Mouse (Mus musculus): ENCODE results near the gene Ccdc65. TPM values are rescaled to one million over a fixed set of nuclear protein-coding genes. Genes with fewer than 3 reads are reported as not detected.

The Ccdc65 gene
- polyA plus RNA-seq, 1 experiment from 2014 or later, result 0.57 TPM

DNA sequence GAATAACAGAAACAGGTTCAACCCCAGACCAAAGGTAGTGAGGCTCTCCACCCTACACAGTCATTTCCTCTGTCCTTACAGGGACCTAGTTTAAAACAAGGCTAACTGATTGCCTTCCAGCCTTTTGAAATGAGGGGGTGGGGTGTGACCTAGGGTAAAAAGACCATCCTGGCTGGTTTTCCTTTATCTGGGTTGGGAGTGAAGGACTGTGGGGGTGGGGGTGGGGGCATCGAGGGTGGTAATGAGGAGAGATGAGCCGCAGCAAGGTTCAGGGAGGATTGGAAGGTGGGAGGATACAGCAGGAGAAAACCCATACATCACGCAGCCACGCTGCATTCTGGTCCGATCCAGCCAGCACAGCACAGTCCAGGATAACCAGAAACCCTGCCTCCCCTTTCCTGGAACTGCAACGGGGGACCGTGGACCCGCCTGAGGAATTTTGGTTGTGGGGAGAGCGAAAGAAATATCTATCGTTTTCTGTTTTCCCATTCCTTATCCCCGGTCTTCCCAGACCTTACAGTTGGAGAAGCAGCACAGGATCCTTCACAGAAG lies 32.9 kb upstream of the Ccdc65 start:
- no peak overlapping the region for H3K9ac ChIP-seq (ENCODE audit: low read length)
- no peak for DNase-seq (ENCODE audit: low spot score)
- ATAC-seq (replicated peaks; ENCODE audit: low FRiP score, low TSS enrichment, low read depth), result no peak
- WGBS, result 29% methylated on average over 11 of the region's 11 CpGs
- H3K4me1 ChIP-seq (replicated peaks; ENCODE audit: control insufficient read depth, insufficient read depth, low read length), result 0 out of 2 replicates have a peak, but pooled peaks cover 2% of the 10 kb centered on the region
- no peaks in the 10 kb centered on the region for H3K36me3 ChIP-seq (ENCODE audit: control insufficient read depth, insufficient read depth, low read length)
- H3K4me3 ChIP-seq (ENCODE audit: low read depth, low read length), result no peak overlapping the region
- H3K4me2 ChIP-seq (ENCODE audit: low read length), result no peak overlapping the region
- peaks cover 38% of the 10 kb centered on the region for H3K27me3 ChIP-seq (replicated peaks; ENCODE audit: control insufficient read depth, insufficient read depth, low read length)
- no peak overlapping the region for H3K27ac ChIP-seq (ENCODE audit: low read depth)
- no peaks in the 10 kb centered on the region for H3K9me3 ChIP-seq (ENCODE audit: control insufficient read depth, low read length)

- WGBS, result 5% methylated on average over 14 of the region's 14 CpGs
- Histone ChIP-seq H3K9me3 (ENCODE audit: control insufficient read depth, low read length) (no peaks in the 10 kb centered on the region), H3K4me2 (ENCODE audit: low read length) (no peak overlapping the region), H3K4me3 (ENCODE audit: low read depth, low read length) (no peak overlapping the region), H3K9ac (ENCODE audit: low read length) (no peak overlapping the region), H3K4me1 (replicated peaks; ENCODE audit: control insufficient read depth, insufficient read depth, low read length) (0 out of 2 replicates have a peak, but pooled peaks cover 2% of the 10 kb centered on the region), H3K27ac (ENCODE audit: low read depth) (no peak overlapping the region), H3K27me3 (replicated peaks; ENCODE audit: control insufficient read depth, insufficient read depth, low read length) (peaks cover 38% of the 10 kb centered on the region), H3K36me3 (ENCODE audit: control insufficient read depth, insufficient read depth, low read length) (no peaks in the 10 kb centered on the region)
- no peak for ATAC-seq (replicated peaks; ENCODE audit: low FRiP score, low TSS enrichment, low read depth)
- no peak for DNase-seq (ENCODE audit: low spot score)
These were observed 32.3 kb upstream of the Ccdc65 start for GRCm38 (mm10) chr15:98675634-98676250.

DNA sequence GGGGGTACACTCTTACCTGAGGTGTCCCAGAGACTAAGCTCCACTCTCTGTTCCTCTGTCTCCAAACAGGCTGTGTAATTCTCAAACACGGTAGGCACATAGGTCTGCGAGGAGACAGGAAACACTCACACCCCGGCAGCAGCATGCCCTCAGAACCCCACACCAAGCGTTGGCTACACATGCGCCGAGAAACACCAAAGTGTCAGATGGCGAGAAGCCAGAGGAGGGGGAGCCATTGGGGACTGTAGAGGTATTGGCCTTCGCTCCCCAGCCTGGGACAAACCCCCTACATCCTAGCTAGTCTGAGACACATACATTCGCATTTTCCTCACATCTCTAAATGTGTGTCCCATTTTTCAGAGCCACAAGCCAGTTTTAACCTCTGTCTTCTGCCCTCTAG lies 31.5 kb upstream of the Ccdc65 start:
- Histone ChIP-seq H3K9ac (ENCODE audit: low read length) (no peak overlapping the region), H3K36me3 (ENCODE audit: control insufficient read depth, insufficient read depth, low read length) (no peaks in the 10 kb centered on the region), H3K4me3 (ENCODE audit: low read depth, low read length) (peak overlapping the region; percentile 28), H3K27me3 (replicated peaks; ENCODE audit: control insufficient read depth, insufficient read depth, low read length) (peaks cover 38% of the 10 kb centered on the region), H3K4me1 (replicated peaks; ENCODE audit: control insufficient read depth, insufficient read depth, low read length) (0 out of 2 replicates have a peak, but pooled peaks cover 2% of the 10 kb centered on the region), H3K4me2 (ENCODE audit: low read length) (peak overlapping the region; percentile 51), H3K9me3 (ENCODE audit: control insufficient read depth, low read length) (no peaks in the 10 kb centered on the region), H3K27ac (ENCODE audit: low read depth) (no peak overlapping the region)
- DNase-seq (ENCODE audit: low spot score) (no peak), ATAC-seq (replicated peaks; ENCODE audit: low FRiP score, low TSS enrichment, low read depth) (no peak)
- WGBS, result 4% methylated on average over 9 of the region's 9 CpGs

DNA sequence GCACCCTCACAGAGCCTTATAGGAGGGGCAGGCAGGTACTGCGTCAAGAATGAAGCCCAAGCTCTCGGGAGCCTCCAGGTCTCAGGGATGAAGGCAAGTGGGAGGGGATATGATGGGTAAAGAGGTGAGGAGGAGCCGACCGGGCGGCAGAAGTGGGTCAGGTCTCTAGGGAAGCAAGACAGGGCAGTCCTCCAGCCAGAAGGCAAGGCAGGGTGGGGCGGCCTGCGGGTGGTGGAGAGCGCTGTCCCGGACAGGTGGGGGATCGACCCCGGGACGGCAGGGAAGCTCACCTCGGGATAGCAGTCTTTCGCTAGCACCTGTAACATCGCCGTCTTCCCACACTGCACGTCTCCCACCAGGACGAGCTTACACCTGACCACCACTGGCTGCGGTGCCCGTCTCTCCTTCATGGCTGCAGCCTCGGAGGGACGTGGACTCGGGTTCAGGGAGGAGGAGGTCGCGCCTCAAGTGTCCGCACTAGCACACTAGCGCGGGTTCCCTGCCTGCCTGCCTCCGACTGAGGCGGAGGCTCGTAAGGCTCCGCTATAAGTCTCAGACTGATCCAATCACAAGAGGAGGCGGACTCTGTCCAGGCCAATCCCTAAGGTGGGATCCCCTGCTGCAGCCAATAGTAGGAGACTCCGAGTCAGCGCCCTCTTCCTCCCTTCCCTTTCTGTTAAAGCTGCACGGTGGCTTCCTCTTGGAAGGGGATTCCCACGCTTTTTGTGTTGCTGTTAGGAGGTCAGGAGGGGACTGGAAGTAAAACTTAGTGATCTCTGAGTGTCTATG lies 30.9 kb upstream of the Ccdc65 start, which contains the start of gene Rnd1:
Rnd1 (minus strand) TSS at position 522 of the 789 bp plus-strand sequence.
- Histone ChIP-seq H3K4me1 (replicated peaks; ENCODE audit: control insufficient read depth, insufficient read depth, low read length) (0 out of 2 replicates have a peak, but pooled peaks cover 2% of the 10 kb centered on the region), H3K9ac (ENCODE audit: low read length) (no peak within 1 kb of the TSS), H3K4me3 (ENCODE audit: low read depth, low read length) (peak within 1 kb of the TSS; percentile 28), H3K4me2 (ENCODE audit: low read length) (peak within 1 kb of the TSS; percentile 51), H3K9me3 (ENCODE audit: control insufficient read depth, low read length) (no peaks in the 10 kb centered on the region), H3K36me3 (ENCODE audit: control insufficient read depth, insufficient read depth, low read length) (no peaks in the 10 kb centered on the region), H3K27me3 (replicated peaks; ENCODE audit: control insufficient read depth, insufficient read depth, low read length) (peaks cover 38% of the 10 kb centered on the region), H3K27ac (ENCODE audit: low read depth) (no peak within 1 kb of the TSS)
- DNase-seq (ENCODE audit: low spot score), result peak; percentile 82
- under 1% methylated on average over 36 of the region's 37 CpGs for WGBS
- peak; percentile 97 for ATAC-seq (replicated peaks; ENCODE audit: low FRiP score, low TSS enrichment, low read depth)

DNA sequence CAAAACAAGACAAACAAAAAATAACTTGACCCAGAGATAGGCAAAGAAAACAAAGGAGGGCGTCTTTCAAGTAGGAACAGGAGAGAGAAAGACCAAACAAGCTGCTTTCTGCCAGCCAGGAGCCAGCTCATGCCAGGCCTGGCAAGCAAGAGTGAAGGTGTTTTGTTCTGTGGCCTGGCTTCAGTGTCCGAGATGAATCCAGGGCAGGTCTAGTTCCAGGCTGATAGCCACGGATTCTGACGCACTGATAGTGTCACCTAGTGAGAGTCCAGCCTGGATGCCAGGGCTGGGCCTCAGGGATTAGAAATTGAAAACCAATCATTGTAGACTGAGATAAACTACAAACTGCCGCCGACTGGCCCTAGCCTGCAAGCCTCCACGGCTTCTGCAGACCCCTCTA lies 30.0 kb upstream of the Ccdc65 start:
- no peak overlapping the region for H3K4me3 ChIP-seq (ENCODE audit: low read depth, low read length)
- H3K9me3 ChIP-seq (ENCODE audit: control insufficient read depth, low read length), result no peaks in the 10 kb centered on the region
- 64% methylated on average over 7 of the region's 7 CpGs for WGBS
- H3K9ac ChIP-seq (ENCODE audit: low read length), result no peak overlapping the region
- peaks cover 35% of the 10 kb centered on the region for H3K27me3 ChIP-seq (replicated peaks; ENCODE audit: control insufficient read depth, insufficient read depth, low read length)
- ATAC-seq (replicated peaks; ENCODE audit: low FRiP score, low TSS enrichment, low read depth) (no peak), DNase-seq (ENCODE audit: low spot score) (no peak)
- no peaks in the 10 kb centered on the region for H3K36me3 ChIP-seq (ENCODE audit: control insufficient read depth, insufficient read depth, low read length)
- H3K27ac ChIP-seq (ENCODE audit: low read depth), result no peak overlapping the region
- no peak overlapping the region for H3K4me2 ChIP-seq (ENCODE audit: low read length)
- H3K4me1 ChIP-seq (replicated peaks; ENCODE audit: control insufficient read depth, insufficient read depth, low read length), result 0 out of 2 replicates have a peak, but pooled peaks cover 2% of the 10 kb centered on the region

- 0 out of 2 replicates have a peak, but pooled peaks cover 2% of the 10 kb centered on the region for H3K4me1 ChIP-seq (replicated peaks; ENCODE audit: control insufficient read depth, insufficient read depth, low read length)
- no peak overlapping the region for H3K9ac ChIP-seq (ENCODE audit: low read length)
- H3K4me2 ChIP-seq (ENCODE audit: low read length), result no peak overlapping the region
- no peaks in the 10 kb centered on the region for H3K9me3 ChIP-seq (ENCODE audit: control insufficient read depth, low read length)
- DNase-seq (ENCODE audit: low spot score) (no peak), ATAC-seq (replicated peaks; ENCODE audit: low FRiP score, low TSS enrichment, low read depth) (no peak)
- H3K36me3 ChIP-seq (ENCODE audit: control insufficient read depth, insufficient read depth, low read length), result no peaks in the 10 kb centered on the region
- H3K27me3 ChIP-seq (replicated peaks; ENCODE audit: control insufficient read depth, insufficient read depth, low read length), result peaks cover 16% of the 10 kb centered on the region
- 75% methylated on average over 8 of the region's 8 CpGs for WGBS
- H3K27ac ChIP-seq (ENCODE audit: low read depth), result no peak overlapping the region
- no peak overlapping the region for H3K4me3 ChIP-seq (ENCODE audit: low read depth, low read length)
These were observed 27.3 kb upstream of the Ccdc65 start for GRCm38 (mm10) chr15:98680660-98681059.

DNA sequence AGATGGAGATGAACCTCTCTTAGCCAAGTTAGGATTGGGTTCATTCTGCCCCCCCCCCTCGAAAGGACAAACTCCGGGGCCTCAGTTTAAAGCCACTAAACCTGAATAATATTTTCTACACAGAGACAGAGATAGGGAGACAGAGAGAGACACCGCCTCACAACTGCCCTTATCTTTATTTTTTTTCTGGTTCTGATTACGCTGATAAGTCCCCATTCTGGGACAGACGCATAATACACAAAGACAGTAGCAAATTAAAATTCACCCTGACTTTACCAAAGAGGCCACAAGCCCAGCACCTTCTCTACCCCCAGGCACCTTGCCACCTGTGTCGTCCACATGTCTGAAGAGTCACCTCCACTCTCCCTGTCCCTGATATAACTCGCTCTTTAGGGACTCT lies 26.4 kb upstream of the Ccdc65 start:
- 77% methylated on average over 7 of the region's 7 CpGs for WGBS
- ATAC-seq (replicated peaks; ENCODE audit: low FRiP score, low TSS enrichment, low read depth), result no peak

GRCm38 (mm10) chr15:98683177-98683576 lies 24.8 kb upstream of the Ccdc65 start:
- Histone ChIP-seq H3K36me3 (ENCODE audit: control insufficient read depth, insufficient read depth, low read length) (no peaks in the 10 kb centered on the region), H3K4me1 (replicated peaks; ENCODE audit: control insufficient read depth, insufficient read depth, low read length) (no peaks in the 10 kb centered on the region), H3K9ac (ENCODE audit: low read length) (no peak overlapping the region), H3K9me3 (ENCODE audit: control insufficient read depth, low read length) (no peaks in the 10 kb centered on the region), H3K27me3 (replicated peaks; ENCODE audit: control insufficient read depth, insufficient read depth, low read length) (no peaks in the 10 kb centered on the region), H3K4me3 (ENCODE audit: low read depth, low read length) (no peak overlapping the region), H3K27ac (ENCODE audit: low read depth) (no peak overlapping the region), H3K4me2 (ENCODE audit: low read length) (no peak overlapping the region)
- no peak for ATAC-seq (replicated peaks; ENCODE audit: low FRiP score, low TSS enrichment, low read depth)
- 55% methylated on average over 10 of the region's 10 CpGs for WGBS
- DNase-seq (ENCODE audit: low spot score), result no peak

More for the DNA sequence above, 26.4 kb upstream of the Ccdc65 start:
- Histone ChIP-seq H3K27ac (ENCODE audit: low read depth) (no peak overlapping the region), H3K36me3 (ENCODE audit: control insufficient read depth, insufficient read depth, low read length) (no peaks in the 10 kb centered on the region), H3K9me3 (ENCODE audit: control insufficient read depth, low read length) (no peaks in the 10 kb centered on the region), H3K27me3 (replicated peaks; ENCODE audit: control insufficient read depth, insufficient read depth, low read length) (peaks cover 6% of the 10 kb centered on the region), H3K4me1 (replicated peaks; ENCODE audit: control insufficient read depth, insufficient read depth, low read length) (0 out of 2 replicates have a peak, but pooled peaks cover 2% of the 10 kb centered on the region), H3K9ac (ENCODE audit: low read length) (no peak overlapping the region), H3K4me3 (ENCODE audit: low read depth, low read length) (no peak overlapping the region), H3K4me2 (ENCODE audit: low read length) (no peak overlapping the region)
- DNase-seq (ENCODE audit: low spot score), result no peak

All from intestine, embryonic 14.5 days (tissue).